Mouse (Mus musculus) retina, embryonic 14.5 days (tissue): ENCODE results near the gene Coro2b.
"Not testable (repeated sequence)": the region's sequence is repeated elsewhere in the genome, so short reads cannot be mapped to it uniquely, and the experiment has no call there.

Source experiments
- DNase-seq: peaks from one replicate; pipeline ENCODE4 v3.0.0-alpha.2; 2015; ENCODE audit warnings: low spot score

The Coro2b gene

DNA sequence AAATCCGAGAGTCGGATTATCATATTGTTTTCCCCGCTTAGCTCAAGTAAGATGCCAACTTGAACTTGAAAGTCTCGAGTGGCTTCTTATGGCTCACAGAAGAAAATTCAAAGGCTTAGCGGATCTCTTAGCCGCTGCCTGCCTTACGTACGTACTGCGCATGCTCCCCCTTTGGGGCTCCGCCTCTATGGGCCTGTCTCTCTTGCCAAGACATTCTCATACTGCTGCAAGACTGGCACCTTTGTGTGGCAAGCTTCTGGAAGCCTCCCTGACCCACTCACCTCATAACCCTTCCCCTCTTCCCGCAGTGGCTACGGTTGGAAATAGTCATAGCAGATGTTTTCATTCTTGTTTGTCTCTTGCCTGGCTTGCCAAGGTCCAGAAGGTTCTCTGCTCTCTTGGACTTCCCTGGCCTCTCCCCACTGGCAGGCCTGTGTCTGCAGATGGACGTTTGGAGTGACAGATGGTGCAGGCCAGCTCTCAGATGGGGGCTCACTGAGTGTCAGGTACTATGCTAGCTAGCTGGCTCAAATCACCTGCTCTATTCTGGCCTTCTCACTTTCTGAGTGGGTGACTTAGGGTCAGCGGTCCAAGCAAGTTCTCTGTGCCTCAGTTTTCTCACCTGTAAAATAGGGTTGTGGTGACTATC, 65.2 kb downstream of the Coro2b start:
- no peak for DNase-seq

DNA sequence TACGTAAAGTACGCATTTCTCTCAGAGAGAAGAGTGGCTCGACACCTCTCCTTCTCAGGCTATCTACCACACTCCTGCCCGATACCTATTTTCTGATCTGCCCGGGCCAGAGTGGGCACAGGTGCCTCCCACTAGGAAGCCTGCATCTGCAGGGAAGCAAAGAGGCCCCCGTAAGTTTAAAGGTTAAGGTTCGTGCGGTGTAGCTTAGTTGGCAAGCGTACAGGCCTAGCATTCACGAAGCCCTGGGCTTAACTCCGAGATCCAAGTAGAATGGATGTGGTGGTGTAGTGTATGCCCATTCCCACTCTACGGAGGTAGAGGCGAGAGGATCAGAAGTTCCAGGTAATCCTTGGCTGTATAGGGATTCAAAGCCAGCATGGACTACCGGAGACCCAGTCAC, 65.8 kb downstream of the Coro2b start:
- no peak for DNase-seq

DNA sequence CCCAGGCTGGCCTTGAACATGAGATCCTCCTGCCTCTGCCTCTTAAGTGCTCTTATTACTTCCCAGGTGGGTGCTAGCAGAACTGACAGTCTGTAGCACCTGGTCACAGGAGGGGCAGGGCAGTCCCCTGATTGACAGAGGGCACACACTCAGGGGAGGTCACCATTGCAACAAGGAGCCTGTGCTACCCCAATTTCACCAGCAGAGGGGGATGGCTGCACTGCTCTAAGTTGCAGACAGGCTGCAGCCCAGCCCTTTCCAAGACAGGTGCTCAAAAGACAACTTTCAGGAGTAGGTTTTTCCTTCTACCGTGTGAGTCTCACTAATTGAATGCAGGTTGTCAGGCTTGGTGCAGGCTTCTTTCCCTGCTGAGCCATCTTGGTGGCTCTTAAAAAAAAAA, 66.4 kb downstream of the Coro2b start:
- peak; percentile 96 for DNase-seq

DNA sequence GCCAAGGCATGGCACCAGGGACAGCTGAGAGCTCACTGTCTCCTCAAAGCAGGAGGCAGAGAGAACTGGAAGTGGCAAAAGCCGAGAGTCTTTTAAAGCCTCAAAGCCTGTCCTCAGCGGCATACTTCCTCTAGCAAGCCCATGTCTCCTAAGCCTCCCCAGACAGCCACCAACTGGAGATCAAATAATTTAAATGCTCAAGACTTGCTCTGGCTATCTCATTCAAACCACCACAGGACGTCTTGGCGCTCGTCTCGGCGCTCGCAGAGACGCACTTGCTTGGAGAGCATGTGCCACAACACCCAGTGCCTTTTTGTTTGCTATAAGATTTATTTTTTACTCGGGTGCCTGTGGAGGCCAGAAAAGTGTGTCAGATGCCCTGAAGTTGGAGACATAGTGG, 67.1 kb downstream of the Coro2b start:
- DNase-seq: no peak

DNA sequence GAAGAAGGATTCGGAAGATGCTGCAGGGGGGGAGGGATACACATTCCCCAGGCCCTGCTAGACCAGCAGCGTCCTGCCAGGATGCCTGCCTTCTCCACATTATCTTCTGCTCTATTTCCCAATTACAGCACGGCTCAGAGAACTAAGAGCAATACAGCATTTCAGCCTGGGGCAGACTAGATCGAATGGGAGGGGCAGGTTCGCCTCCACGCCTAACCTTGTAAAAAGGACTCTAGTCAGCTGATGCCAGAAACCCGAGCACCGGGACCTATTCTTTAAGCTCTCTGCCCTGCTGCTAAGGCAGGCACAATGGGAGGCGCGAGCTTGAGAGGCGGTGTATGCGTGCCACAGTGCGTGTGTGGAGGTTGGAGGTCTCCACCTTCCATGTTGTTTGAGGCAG, 67.7 kb downstream of the Coro2b start:
- peak; percentile 96 for DNase-seq

DNA sequence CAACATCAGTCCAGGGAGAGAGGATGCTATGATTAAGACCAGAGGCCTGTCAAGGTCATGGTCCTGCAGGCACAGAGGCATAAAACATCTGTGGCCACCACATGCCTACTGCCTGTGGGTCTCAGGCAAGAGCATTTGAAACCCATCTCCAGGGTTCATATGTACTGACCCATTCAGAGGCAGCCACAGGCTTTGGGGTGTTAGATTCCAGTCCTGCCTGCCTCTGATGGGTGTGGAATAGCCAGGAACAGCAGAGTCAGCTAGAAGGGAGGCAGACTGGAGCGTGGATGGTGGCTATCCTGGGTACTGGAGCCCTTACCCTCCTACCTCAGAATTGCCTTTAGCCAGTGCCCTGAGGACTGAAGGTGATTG, 69.4 kb downstream of the Coro2b start:
- DNase-seq: no peak

DNA sequence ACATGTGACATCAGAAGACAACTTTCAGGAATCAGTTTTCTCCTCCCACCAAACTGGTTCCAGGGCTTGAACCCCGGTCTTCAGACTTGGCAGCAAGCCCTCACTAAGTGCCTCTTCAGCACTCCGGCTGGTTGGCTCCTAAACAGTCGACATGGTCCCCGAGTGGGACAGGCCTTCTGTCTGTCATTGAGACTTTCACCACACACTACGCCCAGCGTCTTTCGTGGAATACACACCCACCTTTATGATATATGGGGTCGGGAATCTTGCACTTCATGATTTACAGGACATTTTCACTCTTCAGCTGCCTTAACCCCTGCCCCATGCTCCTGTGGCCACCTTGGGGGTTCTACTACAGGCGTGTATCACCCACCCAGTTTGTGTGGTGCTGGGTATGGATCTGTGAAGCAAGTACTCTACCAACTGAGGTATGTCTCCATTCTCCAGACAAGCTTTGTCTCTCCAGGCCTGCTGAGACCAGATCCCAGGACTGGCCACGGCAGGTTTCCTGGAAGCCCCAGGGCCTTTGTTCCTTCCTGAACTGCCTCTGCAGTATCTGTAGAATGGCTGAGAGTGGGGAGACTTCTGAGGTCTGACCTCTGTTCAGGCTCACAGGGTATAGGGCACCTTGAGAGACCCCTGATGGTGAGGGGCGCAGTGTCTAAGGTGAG, 70.0 kb downstream of the Coro2b start:
- no peak for DNase-seq

DNA sequence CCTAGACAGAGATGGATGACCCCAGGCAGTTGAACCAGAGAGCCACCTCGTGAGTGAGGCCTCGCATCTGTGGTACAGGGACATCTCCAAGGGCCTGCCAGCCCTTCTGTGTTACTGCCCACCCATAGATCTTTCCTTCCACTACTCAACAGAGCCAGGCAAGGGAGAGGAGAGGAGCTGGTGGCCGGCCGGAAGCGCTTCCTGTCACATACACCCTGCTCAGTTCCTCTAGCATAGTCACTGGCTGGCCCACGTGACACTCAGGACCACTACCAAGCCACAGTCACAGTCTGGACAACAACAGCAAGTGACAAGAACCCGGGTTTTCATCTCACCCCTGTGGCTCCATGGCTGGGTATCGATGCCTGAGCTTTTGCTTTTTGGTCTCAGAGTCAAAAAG, 70.8 kb downstream of the Coro2b start:
- no peak for DNase-seq

DNA sequence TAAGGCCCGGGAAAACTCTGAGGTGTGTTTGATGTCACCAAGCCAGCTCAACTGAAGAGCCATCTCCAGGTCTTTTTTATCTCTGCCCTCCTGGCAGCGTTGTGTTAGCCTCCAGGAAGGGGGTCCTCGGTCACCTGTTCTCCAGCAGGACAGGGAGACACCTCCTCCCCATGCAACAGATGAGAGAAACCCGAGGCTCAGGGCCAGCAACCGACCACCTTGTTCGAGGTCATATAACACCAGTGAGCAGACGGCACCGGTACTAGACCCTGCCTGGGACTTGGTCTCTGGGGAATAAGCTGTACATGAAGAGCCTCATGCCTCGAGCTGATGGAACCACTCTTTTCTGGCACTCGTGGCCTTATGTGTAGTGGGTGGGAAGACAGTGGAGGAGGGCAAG, 72.1 kb downstream of the Coro2b start:
- DNase-seq: no peak

DNA sequence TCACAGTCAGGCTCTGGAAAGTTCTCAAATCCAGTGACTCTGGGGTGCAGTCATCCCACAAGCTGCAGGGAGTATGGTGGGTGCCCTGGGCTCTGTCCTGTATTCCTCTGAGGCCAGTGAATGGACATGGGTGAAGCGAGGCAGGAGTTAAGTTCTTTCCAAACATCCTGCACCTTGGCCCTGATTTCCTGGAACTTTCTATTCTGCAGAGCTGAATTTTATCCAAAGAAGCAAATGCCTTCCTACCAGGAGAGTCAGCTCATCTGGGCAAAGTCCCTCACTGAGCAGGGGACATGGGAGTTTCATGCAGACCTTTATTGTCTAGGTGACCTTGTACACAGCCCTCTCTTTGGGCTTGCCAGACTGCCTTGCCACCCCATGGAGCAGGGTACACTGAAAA, 75.1 kb downstream of the Coro2b start:
- no peak for DNase-seq

DNA sequence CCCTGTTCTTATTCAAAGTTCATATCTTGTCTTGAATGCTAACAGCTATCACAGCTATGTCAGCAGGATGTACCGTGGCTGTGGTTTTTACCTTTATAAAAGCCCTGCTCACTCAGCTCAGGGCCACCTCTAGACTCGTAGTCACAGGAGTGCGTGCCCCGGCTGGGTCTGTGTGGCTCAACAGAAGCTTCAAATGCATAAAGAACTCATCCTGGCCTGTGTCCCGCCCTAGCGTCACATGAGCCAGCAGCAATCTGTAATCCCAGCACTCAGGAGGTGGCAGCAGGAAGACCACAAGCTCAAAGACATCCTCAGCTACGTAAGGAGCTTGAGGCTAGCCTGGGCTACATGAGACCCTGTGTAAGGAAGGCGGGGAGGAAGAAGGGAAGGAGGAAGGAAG, 75.7 kb downstream of the Coro2b start:
- no peak for DNase-seq

DNA sequence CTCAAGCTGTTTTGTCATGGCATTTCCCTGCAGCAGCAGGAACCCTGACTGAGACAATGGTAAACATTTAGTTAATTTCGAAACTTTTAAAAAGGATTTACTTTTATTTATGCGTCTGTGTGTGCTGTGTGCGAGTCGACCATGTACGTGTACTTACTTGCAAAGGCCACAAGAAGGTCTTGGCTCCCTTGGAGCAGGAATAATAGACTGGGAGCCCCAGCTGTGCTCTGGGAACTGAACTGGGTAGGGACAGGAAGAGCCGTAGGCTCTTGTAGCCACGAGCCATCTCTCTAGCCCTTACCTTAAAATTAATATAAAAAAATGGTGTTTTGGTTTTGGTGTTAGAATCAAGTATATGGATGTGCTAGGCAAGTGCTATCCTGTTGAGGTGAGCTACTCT, 76.8 kb downstream of the Coro2b start:
- DNase-seq: no peak

DNA sequence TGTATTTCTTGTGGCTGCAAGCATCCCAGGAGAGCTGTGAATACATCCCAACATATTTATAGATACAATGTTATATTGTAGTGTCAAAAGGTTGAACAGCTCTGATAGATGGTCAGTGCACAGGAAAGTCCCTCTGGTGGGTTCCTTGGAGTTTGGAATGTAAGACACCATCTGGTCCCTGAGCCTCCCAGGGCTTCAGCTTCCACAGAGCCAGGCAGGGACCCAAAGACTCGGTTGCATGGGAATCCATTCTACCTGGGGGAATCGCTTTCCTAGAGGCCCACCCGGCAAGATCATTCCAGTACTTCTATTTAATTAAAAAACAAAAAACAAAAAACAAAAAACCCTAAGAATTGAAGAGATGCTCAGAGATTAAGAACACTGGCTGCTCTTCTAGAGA, 78.4 kb downstream of the Coro2b start:
- DNase-seq: no peak

DNA sequence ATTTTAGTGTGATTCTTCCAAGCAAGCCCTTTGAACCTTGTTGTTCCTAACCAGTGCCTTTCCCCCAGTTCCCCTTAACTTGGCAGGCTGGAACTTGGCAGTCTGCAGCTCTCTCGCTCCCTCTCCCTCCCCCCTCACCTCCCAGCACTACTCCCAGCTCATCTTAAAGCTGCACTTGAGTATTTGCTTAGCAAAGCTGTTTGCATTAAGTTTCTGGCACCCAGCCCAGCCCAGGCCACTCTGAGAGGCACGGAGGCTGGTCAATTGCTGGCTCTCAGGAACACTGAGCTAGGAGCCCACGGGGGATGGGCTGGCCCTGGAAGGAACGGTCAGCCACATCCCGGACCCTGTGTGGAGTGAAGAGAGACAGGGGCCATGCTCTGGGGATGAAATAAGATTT, 80.8 kb downstream of the Coro2b start:
- DNase-seq: no peak

DNA sequence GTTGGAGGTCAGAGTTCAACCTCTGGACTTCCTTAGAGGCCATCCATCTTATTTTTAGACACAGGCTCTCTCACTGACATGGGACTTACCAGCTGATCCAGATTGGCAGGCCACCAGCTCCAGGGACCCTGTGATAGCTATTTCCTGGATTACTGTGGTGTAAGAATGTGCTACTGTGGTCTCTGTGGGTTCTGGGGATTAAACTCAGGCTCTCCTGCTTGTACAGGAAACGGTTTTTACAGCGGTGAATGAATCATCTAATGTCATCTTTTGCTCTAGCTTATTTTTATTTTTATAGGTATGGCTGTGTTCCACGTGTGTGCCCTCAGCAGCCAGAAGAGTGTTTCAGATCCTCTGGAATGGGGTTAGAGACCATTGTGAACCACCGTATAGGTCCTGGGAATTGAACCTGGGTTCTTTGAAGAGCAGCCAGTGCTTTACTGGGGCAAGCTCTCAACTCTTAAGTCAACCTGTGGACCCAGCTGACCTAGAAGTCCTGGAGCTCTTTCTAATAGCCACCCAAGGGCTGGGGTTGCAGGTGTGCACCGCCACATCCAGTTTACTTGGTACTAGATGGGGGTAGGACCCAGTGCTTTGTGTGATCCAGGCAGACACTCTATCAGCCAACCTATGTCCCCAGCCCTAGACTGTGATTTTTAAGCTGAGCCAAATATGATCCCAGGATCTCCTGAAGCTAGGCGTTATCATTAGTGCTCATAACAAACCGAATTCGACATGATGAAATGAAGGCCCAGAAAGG, 81.5 kb downstream of the Coro2b start:
- no peak for DNase-seq

DNA sequence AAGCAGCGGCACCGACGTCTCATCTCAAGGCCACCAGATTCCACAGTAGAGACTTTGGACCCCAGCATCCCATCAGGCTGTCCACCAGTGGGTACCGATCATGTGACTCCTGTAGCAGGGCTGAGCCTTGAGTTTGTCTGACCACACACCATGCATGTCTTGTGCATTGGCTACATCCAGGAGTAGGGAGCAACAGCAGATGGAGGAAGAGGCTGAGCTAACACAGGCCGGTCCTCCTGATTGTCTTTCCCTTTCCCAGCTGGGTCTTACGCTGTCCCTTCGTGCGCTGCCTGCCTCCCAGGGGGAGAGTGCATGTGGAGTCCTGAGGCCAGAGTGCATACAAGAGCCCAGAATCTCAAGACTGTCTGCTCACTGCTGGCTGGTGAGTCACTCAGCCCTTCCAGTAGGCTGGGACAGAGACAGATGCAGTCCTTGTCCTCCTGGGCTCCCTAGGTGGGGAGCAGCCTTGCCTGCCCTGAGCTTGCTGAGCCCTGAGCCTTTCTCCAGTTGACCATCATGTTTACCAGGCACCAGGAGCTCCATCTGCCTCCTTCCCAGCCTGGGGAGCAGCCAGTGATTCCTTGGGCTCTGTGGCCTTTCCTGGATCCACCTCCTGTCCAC, 84.4 kb downstream of the Coro2b start:
- DNase-seq: no peak

DNA sequence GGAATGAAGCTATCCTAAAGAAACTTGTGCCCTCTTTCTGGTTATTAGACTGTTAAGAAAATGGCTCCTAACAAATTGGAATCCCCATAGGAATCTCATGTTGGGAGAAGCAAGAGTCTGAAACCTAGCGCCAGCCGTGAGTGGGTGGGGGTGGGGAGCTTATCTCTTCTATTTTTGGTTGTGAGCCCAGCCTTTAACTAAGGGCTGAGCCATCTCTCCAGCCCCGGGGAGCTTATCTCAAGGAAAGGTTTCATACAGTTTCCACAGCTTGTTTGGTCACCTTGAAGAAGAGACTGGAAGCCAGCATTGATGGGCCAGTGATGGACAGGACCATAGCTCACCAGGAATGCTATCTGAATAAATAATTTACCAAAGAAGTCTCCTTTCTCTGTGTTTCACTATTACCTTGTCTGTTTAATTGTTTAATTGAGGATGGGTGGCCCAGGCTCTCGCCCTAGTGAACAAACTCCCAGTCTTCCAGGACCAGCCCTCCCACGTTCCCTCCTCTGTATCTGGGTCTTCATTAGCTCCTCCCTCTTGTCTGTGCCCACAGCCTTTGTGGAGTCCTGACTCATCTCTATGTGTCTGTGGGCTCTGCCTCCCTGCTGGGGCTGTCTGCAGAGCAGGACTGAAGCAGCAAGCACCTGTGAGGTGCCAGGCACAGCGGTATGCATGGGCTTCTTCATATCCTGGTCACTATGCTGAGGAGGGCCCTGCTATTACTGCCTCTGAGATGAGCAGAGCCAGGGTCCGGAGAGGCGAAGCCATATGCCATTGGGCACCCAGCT, 85.1 kb downstream of the Coro2b start:
- no peak for DNase-seq

DNA sequence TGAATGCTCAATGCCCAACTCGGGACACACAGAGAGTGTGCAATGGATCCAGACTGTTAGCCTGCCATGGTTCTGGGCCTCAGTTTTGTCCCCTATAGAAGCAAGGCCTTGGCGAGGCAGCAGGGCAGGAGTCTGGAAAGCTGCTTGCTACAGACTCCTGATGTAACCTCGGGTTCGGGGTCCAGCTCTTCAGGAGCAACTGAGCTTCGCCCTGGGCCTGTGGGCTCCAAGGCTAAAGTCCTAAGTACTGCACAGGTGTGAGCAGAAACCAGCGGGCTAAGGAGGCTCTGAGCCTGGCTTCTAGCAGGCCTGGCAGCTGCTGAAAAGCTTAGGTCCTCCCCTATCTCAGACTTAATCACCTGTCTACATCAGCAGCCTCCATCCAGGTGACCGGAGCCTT, 86.0 kb downstream of the Coro2b start:
- DNase-seq: no peak

DNA sequence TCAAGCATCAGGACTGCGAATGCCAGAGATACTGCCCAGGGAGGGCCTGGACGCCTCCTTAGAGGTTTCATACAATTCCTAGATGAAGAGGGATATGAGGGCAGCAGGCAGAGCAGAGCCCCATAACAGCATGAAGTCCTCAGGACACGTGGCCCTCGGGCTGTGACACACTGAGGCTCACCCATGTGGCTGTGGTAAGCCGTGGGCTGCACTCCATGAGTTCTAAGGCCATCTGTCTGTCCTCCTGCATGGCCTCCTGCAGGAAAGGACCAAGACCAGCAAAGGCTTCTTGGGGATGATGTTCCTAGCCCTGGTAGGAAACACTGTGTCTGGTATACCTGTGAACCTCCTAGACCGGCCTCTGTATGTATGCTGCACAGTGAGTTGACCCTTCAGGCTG, 86.5 kb downstream of the Coro2b start:
- no peak for DNase-seq

DNA sequence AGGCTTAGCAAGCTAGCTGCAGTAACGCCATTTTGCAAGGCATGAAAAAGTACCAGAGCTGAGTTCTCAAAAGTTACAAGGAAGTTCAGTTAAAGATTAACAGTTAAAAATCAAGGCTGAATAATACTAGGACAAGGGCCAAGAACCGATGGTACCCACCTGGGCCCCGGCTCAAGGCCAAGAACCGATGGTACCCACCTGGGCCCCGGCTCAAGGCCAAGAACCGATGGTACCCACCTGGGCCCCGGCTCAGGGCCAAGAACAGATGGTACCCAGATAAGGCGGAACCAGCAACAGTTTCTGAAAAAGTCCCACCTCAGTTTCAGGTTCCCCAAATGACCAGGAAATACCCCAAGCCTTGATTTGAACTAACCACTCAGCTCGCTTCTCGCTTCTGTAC, 89.5 kb downstream of the Coro2b start:
- not testable (repeated sequence) for DNase-seq

DNA sequence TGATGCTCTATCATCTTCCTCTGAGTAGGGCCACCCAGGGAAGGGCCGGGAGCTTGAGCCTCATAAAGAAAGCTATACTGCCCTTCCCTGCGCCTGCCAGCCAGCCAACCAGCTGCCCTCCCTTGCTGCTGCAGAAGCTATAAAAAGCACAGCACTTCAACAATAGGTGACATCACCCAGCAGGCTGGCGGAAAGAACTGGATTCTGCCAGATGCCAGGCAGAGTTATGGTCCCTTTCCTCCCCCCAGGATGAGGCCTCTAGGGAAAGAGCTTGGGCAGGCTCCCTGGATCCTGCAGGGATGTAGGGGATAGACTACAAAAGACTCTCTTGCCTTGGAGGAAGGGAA, 98.1 kb downstream of the Coro2b start:
- peak; percentile 75 for DNase-seq

DNA sequence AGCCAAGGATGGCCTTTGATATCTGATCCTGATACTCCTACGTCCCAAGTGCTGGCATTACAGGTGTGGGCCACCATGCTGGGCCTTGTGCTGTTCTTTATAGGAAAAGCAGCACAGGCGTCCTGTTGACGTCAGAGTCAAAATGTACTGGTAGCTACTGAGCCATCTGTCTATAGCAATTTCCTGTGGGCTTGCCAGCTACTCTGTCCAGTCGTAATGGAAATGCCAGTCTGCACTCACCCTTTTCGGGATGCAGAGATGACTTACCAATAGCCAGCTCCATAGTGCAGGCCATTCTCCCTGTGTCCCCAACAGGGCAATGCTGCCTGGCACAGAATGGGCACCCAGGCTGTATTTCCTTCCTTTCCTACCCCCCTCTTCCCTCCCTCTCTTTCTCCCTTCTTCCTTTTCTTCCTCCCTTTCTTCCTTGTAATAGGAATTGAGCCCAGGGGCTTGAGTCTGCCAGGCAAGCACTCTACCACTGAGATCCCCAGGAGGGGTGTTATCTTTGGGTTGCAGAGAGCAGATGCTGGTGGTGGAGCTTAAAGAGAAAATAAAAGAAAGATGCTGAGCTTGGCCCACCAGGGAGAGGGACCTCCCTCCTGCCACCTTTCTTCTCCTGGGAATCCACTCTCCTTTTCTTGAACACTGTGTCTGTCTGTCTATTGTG, 98.6 kb downstream of the Coro2b start:
- DNase-seq: no peak
